Mouse (Mus musculus) ES-Bruce4 (cell line): ENCODE data around the gene Nelfcd. TPM values are rescaled to one million over a fixed set of nuclear protein-coding genes. Genes with fewer than 3 reads are reported as not detected.
A peak's percentile ranks its signal among the peaks of the same experiment; 100 is the strongest.

ENCODE experiments used
- H3K27ac ChIP-seq: 2 replicates; pipeline ENCODE4 v1.5.1; 2012; ENCODE audit warnings: low read length, inconsistent platforms; ENCODE audit not compliant: insufficient read depth
- H3K27me3 ChIP-seq: 2 replicates; pipeline ENCODE4 v1.6.1; 2012; ENCODE audit warnings: mild to moderate bottlenecking, low read length, inconsistent platforms; ENCODE audit not compliant: control insufficient read depth, poor library complexity, insufficient read depth, severe bottlenecking
- H3K36me3 ChIP-seq: 2 replicates; pipeline ENCODE4 v1.6.1; 2012; ENCODE audit warnings: inconsistent platforms, mild to moderate bottlenecking, low read length, moderate library complexity; ENCODE audit not compliant: control insufficient read depth, poor library complexity, insufficient read depth, severe bottlenecking
- H3K4me1 ChIP-seq: one replicate; pipeline ENCODE4 v1.8.1; 2011; ENCODE audit warnings: low read length; ENCODE audit not compliant: control insufficient read depth, insufficient read depth
- H3K4me3 ChIP-seq: 2 replicates; pipeline ENCODE4 v1.5.1; 2011; ENCODE audit warnings: low read depth, mild to moderate bottlenecking, low read length
- H3K9ac ChIP-seq: 2 replicates; pipeline ENCODE4 v1.6.1; 2012; ENCODE audit warnings: low read depth, mild to moderate bottlenecking, inconsistent platforms; ENCODE audit not compliant: poor library complexity, severe bottlenecking
- H3K9me3 ChIP-seq: replicated peaks from 2 replicates; pipeline ENCODE4 v1.6.1; 2012; ENCODE audit warnings: mild to moderate bottlenecking, low read length, inconsistent platforms; ENCODE audit not compliant: control insufficient read depth, poor library complexity, insufficient read depth, severe bottlenecking
- CTCF ChIP-seq: IDR thresholded peaks from one replicate; pipeline ENCODE4 v1.8.1; 2011; ENCODE audit warnings: low read depth, low read length
- EP300 ChIP-seq: IDR thresholded peaks from 2 replicates; pipeline ENCODE4 v1.6.1; 2011; ENCODE audit warnings: low read depth, low read length; ENCODE audit not compliant: insufficient read depth
- POLR2A ChIP-seq: IDR thresholded peaks from one replicate; pipeline ENCODE4 v1.8.1; 2011; ENCODE audit warnings: low read length; ENCODE audit not compliant: insufficient read depth
- polyA plus RNA-seq: library from polyadenylated mRNA; stranded (reverse); fragments of >200 nt; gene quantifications from 2 replicates; pipeline ENCODE4 v1.2.4, GENCODE M21; 2011; ENCODE audit warnings: low read depth; ENCODE audit not compliant: missing spikeins, insufficient read depth, insufficient read length

Nelfcd gene
- polyA plus RNA-seq, 1 experiment = 64.3 TPM

DNA sequence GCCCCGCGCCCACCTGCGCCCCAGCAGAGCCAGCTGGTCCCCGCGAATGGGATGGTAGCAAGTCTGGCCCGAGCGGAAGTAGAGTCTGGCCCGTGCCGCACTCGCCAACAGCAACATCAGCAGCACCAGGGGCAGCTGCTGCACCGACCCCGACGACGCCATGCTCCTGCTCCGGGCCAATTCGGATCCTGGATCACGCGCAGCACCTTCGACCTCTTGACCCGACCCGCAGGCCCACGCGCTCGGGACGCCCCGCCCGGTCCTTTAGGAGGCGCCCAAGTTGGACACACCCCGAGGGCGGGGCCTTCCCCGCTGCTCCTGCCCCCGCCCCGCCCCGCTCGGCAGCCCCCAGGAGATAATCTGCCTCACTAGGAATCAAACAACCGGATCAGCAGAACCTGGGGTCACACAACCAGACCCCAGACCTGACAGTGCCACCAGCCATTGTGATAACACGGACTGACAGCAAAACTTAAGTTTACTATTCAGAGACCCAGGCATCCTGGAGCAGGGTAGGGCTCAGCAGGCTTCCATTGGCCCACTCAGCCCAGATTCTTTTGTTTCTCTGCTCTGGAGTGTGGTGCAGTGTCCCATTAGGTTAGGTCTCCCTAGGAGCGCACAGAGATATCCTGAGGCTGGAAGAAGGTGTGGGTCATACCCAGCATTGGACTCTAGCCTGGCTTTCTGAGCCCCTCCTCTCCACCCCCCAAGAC is 23.3 kb downstream of the Nelfcd start, which contains the start of gene Ctsz:
TSS of gene Ctsz (minus strand) at position 303 of the 713 bp plus-strand sequence.
- H3K27ac ChIP-seq = no peak within 1 kb of the TSS
- peak; percentile 51 for TF ChIP-seq POLR2A
- no peak for TF ChIP-seq EP300
- H3K27me3 ChIP-seq = no peaks in the 10 kb centered on the region
- peak within 1 kb of the TSS; percentile 75 for H3K4me3 ChIP-seq
- peaks cover 10% of the 10 kb centered on the region for H3K4me1 ChIP-seq
- no peaks in the 10 kb centered on the region; the same call in 1 of the 2 replicates for H3K36me3 ChIP-seq
- H3K9me3 ChIP-seq = no peaks in the 10 kb centered on the region
- peak within 1 kb of the TSS; percentile 62 for H3K9ac ChIP-seq

GRCm38 (mm10) chr2:174439450-174439838 is 23.8 kb downstream of the Nelfcd start:
- H3K4me3 ChIP-seq = no peak overlapping the region
- H3K27ac ChIP-seq = no peak overlapping the region
- H3K27me3 ChIP-seq = no peaks in the 10 kb centered on the region

DNA sequence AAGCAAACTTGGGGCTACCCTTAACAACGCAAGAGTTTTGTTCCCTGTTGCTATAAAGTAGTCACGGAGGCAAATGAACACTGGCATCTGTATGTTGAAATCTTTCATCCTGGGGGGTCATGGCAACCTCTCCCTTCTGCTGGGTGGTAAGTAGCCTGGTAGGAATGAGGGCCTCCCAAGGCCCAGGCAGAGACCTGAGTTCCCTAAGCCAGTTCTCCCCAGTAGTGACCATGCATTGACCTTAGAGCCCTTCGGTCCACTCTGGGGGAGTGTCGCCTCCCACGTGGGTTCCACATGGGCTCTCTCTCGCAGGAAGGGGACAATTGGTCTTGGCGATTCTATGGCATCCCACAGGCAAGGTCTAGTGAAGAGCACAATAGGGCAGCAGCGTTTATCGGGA is 24.4 kb downstream of the Nelfcd start:
- Histone ChIP-seq H3K9ac (no peak overlapping the region), H3K27me3 (no peaks in the 10 kb centered on the region), H3K27ac (no peak overlapping the region), H3K9me3 (no peaks in the 10 kb centered on the region), H3K4me1 (peaks cover 2% of the 10 kb centered on the region), H3K36me3 (no peaks in the 10 kb centered on the region; the same call in 1 of the 2 replicates), H3K4me3 (no peak overlapping the region)
- TF ChIP-seq CTCF (no peak), EP300 (no peak), POLR2A (no peak)

More at GRCm38 (mm10) chr2:174439450-174439838, 23.8 kb downstream of the Nelfcd start:
- peaks cover 6% of the 10 kb centered on the region for H3K4me1 ChIP-seq
- TF ChIP-seq POLR2A (no peak), EP300 (no peak), CTCF (no peak)
- H3K9me3 ChIP-seq = no peaks in the 10 kb centered on the region
- no peaks in the 10 kb centered on the region; the same call in 1 of the 2 replicates for H3K36me3 ChIP-seq
- no peak overlapping the region for H3K9ac ChIP-seq

DNA sequence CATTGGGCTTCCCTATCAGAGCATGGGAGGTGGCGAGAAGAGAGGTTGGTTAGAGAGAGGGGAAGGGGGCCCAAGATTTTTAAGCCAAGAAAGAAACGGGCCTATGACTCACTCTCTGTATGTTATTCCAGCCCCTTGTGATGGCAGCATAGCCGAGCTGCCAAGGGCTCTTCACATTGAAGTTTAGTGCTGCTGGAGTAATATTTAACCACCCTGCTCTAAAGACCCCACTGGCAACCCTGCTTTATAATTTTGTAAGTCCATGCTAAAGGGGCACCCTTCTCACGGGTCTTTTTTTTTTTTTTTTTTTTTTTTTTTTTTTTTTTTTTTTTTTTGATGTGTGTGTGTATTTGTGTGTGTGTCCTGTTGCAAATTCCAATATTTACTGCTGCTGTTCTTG is 26.3 kb downstream of the Nelfcd start:
- Histone ChIP-seq H3K27me3 (no peaks in the 10 kb centered on the region), H3K9ac (no peak overlapping the region), H3K27ac (no peak overlapping the region), H3K4me3 (no peak overlapping the region), H3K4me1 (no peaks in the 10 kb centered on the region), H3K36me3 (no peaks in the 10 kb centered on the region), H3K9me3 (no peaks in the 10 kb centered on the region)
- TF ChIP-seq POLR2A = no peak
- no peak for TF ChIP-seq EP300
- no peak for TF ChIP-seq CTCF

DNA sequence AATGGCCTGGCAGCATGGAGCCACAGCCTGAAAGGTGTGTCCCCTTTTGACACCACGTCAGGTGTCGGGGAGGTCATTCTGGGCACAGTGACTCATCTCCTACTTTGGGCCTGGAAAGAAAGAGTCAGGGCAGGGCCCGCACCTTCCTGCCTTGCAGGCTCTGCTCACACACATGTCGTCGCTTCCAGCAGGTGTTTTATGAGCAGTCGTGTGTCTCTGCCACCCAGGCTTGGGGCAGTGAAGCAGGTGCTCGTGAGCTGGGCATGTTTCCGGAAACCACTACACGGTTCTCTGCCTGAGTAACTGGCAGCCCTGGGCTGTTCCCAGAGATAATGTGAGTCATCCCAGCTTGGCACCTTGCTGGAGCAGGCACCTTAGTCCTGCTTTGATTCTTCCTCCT is 26.9 kb downstream of the Nelfcd start:
- H3K9me3 ChIP-seq = no peaks in the 10 kb centered on the region
- H3K9ac ChIP-seq = no peak overlapping the region
- H3K36me3 ChIP-seq = no peaks in the 10 kb centered on the region
- TF ChIP-seq CTCF = no peak
- TF ChIP-seq EP300 = no peak
- no peak overlapping the region for H3K27ac ChIP-seq
- no peaks in the 10 kb centered on the region for H3K4me1 ChIP-seq
- no peak overlapping the region for H3K4me3 ChIP-seq
- H3K27me3 ChIP-seq = no peaks in the 10 kb centered on the region

DNA sequence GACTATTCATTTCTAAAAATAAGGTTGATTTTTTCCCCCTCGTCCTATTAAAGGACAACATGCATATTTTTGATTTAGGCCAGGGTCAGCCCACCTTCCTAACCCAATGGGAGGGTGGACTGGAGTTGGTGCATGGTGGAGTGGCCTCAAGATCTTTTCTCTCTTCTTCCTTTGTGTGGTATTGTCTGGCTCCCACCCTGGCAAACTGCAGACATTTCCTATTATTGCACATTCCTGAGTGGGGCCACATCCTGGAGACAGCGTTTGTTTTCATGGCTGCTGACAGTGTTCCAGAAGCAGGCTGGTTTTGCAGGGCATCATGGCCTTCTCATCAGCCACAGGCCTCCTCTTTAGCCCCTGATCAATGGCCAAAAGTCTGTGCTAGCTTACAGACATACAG is 27.4 kb downstream of the Nelfcd start:
- H3K4me1 ChIP-seq = no peaks in the 10 kb centered on the region
- H3K27ac ChIP-seq = no peak overlapping the region

More for the DNA sequence above, 27.4 kb downstream of the Nelfcd start:
- TF ChIP-seq EP300 (no peak), CTCF (no peak), POLR2A (no peak)
- Histone ChIP-seq H3K36me3 (no peaks in the 10 kb centered on the region), H3K9me3 (no peaks in the 10 kb centered on the region), H3K4me3 (no peak overlapping the region), H3K27me3 (no peaks in the 10 kb centered on the region), H3K9ac (no peak overlapping the region)
